Mouse (Mus musculus) embryonic facial prominence, embryonic 12.5 days (tissue): ENCODE data around the gene Zfp445. TPM values are rescaled to one million over a fixed set of nuclear protein-coding genes. Genes with fewer than 3 reads are reported as not detected.
"Not testable (repeated sequence)": the region's sequence is repeated elsewhere in the genome, so short reads cannot be mapped to it uniquely, and the experiment has no call there.

ENCODE experiments used
- ATAC-seq: fragments of 200-750 bp; cut with Nextera tagmentation; 2 replicates; pipeline ENCODE4 v1.8.0; 2017; ENCODE audit not compliant: insufficient number of reproducible peaks, insufficient read depth, low FRiP score, low TSS enrichment
- H3K27ac ChIP-seq: fragments of 300-500 bp; sonication (generic); 2 replicates; pipeline ENCODE4 v1.5.1; 2016; ENCODE audit warnings: mild to moderate bottlenecking
- H3K27me3 ChIP-seq: fragments of 300-500 bp; sonication (generic); 2 replicates; pipeline ENCODE4 v1.6.1; 2016; ENCODE audit warnings: mild to moderate bottlenecking, moderate library complexity
- H3K36me3 ChIP-seq: fragments of 300-500 bp; sonication (generic); 2 replicates; pipeline ENCODE4 v1.6.1; 2016; ENCODE audit warnings: mild to moderate bottlenecking
- H3K4me1 ChIP-seq: fragments of 300-500 bp; sonication (generic); 2 replicates; pipeline ENCODE4 v1.6.1; 2016
- H3K4me2 ChIP-seq: fragments of 300-500 bp; sonication (generic); replicated peaks from 2 replicates; pipeline ENCODE4 v1.6.1; 2016; ENCODE audit warnings: mild to moderate bottlenecking, moderate library complexity
- H3K4me3 ChIP-seq: fragments of 300-500 bp; sonication (generic); 2 replicates; pipeline ENCODE4 v1.5.1; 2016; ENCODE audit warnings: mild to moderate bottlenecking
- H3K9ac ChIP-seq: fragments of 300-500 bp; sonication (generic); 2 replicates; pipeline ENCODE4 v1.6.1; 2016; ENCODE audit warnings: mild to moderate bottlenecking, moderate library complexity
- H3K9me3 ChIP-seq: fragments of 300-500 bp; sonication (generic); 2 replicates; pipeline ENCODE4 v1.6.1; 2016; ENCODE audit warnings: mild to moderate bottlenecking, moderate library complexity
- whole genome bisulfite sequencing: fragments of 180-500 bp; shearing (Covaris S2); methylation state at CpG from one replicate; pipeline ENCODE4 v1.1.7; 2016; 5-methylcytosine and 5-hydroxymethylcytosine counted together
- polyA plus RNA-seq: library from polyadenylated mRNA; unstranded; fragments of >200 nt; fragmentation: Nextera tagmentation; extraction: Ambion mirVana; gene quantifications from 2 replicates; pipeline ENCODE4 v1.2.1, GENCODE M21; 2016

Zfp445 gene
- polyA plus RNA-seq, 1 experiment from 2014 or later: 100 TPM

- Histone ChIP-seq H3K27ac (no peak overlapping the region), H3K9ac (no peak overlapping the region)
- no peak for ATAC-seq
Measured at GRCm38 (mm10) chr9:122860752-122861151, 5.1 kb downstream of the Zfp445 start.

GRCm38 (mm10) chr9:122856716-122857115 is 9.1 kb downstream of the Zfp445 start:
- Histone ChIP-seq H3K27me3 (no peaks in the 10 kb centered on the region), H3K4me3 (no peak overlapping the region), H3K27ac (no peak overlapping the region), H3K4me1 (no peaks in the 10 kb centered on the region), H3K36me3 (peaks cover 91% of the 10 kb centered on the region), H3K4me2 (no peak overlapping the region), H3K9ac (no peak overlapping the region), H3K9me3 (no peaks in the 10 kb centered on the region; the same call in 1 of the 2 replicates)
- ATAC-seq: no peak
- WGBS: 97% methylated on average over 3 of the region's 3 CpGs

More at GRCm38 (mm10) chr9:122860752-122861151, 5.1 kb downstream of the Zfp445 start:
- H3K27me3 ChIP-seq: no peaks in the 10 kb centered on the region
- H3K9me3 ChIP-seq: no peaks in the 10 kb centered on the region; the same call in 1 of the 2 replicates
- H3K36me3 ChIP-seq: peaks cover 63% of the 10 kb centered on the region
- no peak overlapping the region for H3K4me3 ChIP-seq
- peaks cover 15% of the 10 kb centered on the region for H3K4me1 ChIP-seq
- no peak overlapping the region for H3K4me2 ChIP-seq

- no peaks in the 10 kb centered on the region; the same call in 1 of the 2 replicates for H3K9me3 ChIP-seq
- H3K27me3 ChIP-seq: no peaks in the 10 kb centered on the region
- no peak overlapping the region for H3K4me3 ChIP-seq
- H3K36me3 ChIP-seq: peaks cover 91% of the 10 kb centered on the region
- no peak overlapping the region for H3K4me2 ChIP-seq
- ATAC-seq: no peak
- no peaks in the 10 kb centered on the region for H3K4me1 ChIP-seq
- no peak overlapping the region for H3K27ac ChIP-seq
- no peak overlapping the region for H3K9ac ChIP-seq
- WGBS: 92% methylated on average over 4 of the region's 4 CpGs
Measured at GRCm38 (mm10) chr9:122855617-122856016, 10.2 kb downstream of the Zfp445 start.

- not testable (repeated sequence) for ATAC-seq
Measured at GRCm38 (mm10) chr9:122855141-122855540, 10.7 kb downstream of the Zfp445 start.

GRCm38 (mm10) chr9:122854526-122854925 is 11.3 kb downstream of the Zfp445 start:
- Histone ChIP-seq H3K4me2 (no peak overlapping the region), H3K27ac (no peak overlapping the region), H3K9ac (no peak overlapping the region), H3K36me3 (peaks cover 91% of the 10 kb centered on the region), H3K4me3 (no peak overlapping the region), H3K9me3 (no peaks in the 10 kb centered on the region), H3K4me1 (no peaks in the 10 kb centered on the region), H3K27me3 (no peaks in the 10 kb centered on the region)
- WGBS: 95% methylated on average over 7 of the region's 7 CpGs
- no peak for ATAC-seq

More at GRCm38 (mm10) chr9:122855141-122855540, 10.7 kb downstream of the Zfp445 start:
- not testable (repeated sequence) for H3K4me3 ChIP-seq, H3K27ac ChIP-seq, H3K4me1 ChIP-seq, H3K9me3 ChIP-seq, H3K9ac ChIP-seq, H3K27me3 ChIP-seq, H3K4me2 ChIP-seq
- 97% methylated on average over 2 of the region's 7 CpGs for whole genome bisulfite sequencing
- H3K36me3 ChIP-seq: peaks cover 91% of the 10 kb centered on the region

GRCm38 (mm10) chr9:122847811-122848311 is 17.9 kb downstream of the Zfp445 start:
- ATAC-seq, H3K4me3 ChIP-seq, H3K27ac ChIP-seq, H3K9ac ChIP-seq, H3K9me3 ChIP-seq, H3K27me3 ChIP-seq, H3K4me1 ChIP-seq, H3K4me2 ChIP-seq: not testable (repeated sequence)
- H3K36me3 ChIP-seq: peaks cover 43% of the 10 kb centered on the region
- WGBS: 92% methylated on average over 7 of the region's 8 CpGs

GRCm38 (mm10) chr9:122846156-122846555 is 19.6 kb downstream of the Zfp445 start:
- ATAC-seq: no peak
- Histone ChIP-seq H3K27ac (no peak overlapping the region), H3K9me3 (no peaks in the 10 kb centered on the region), H3K4me2 (no peak overlapping the region), H3K36me3 (peaks cover 26% of the 10 kb centered on the region), H3K4me1 (no peaks in the 10 kb centered on the region), H3K27me3 (no peaks in the 10 kb centered on the region), H3K4me3 (no peak overlapping the region), H3K9ac (no peak overlapping the region)

- ATAC-seq: no peak
- WGBS: 83% methylated on average over 3 of the region's 3 CpGs
- no peak overlapping the region for H3K4me3 ChIP-seq
- peaks cover 21% of the 10 kb centered on the region for H3K36me3 ChIP-seq
- no peak overlapping the region for H3K4me2 ChIP-seq
- H3K27me3 ChIP-seq: no peaks in the 10 kb centered on the region
- no peak overlapping the region for H3K27ac ChIP-seq
- no peaks in the 10 kb centered on the region for H3K9me3 ChIP-seq
- H3K4me1 ChIP-seq: no peaks in the 10 kb centered on the region
- no peak overlapping the region for H3K9ac ChIP-seq
Measured at GRCm38 (mm10) chr9:122845621-122846020, 20.2 kb downstream of the Zfp445 start.

GRCm38 (mm10) chr9:122843760-122844159 is 22.0 kb downstream of the Zfp445 start, which contains the start of gene Gm35549:
TSS of gene Gm35549 (minus strand) at chr9:122844035.
- Histone ChIP-seq H3K9me3 (no peaks in the 10 kb centered on the region), H3K4me1 (no peaks in the 10 kb centered on the region), H3K4me3 (no peak within 1 kb of the TSS), H3K4me2 (no peak within 1 kb of the TSS), H3K27ac (no peak within 1 kb of the TSS), H3K9ac (no peak within 1 kb of the TSS), H3K36me3 (peaks cover 4% of the 10 kb centered on the region; the same call in 1 of the 2 replicates), H3K27me3 (no peaks in the 10 kb centered on the region)
- ATAC-seq: no peak
- WGBS: 88% methylated on average over 3 of the region's 3 CpGs

- Histone ChIP-seq H3K4me1 (peaks cover 15% of the 10 kb centered on the region; the same call in 1 of the 2 replicates), H3K36me3 (0 out of 2 replicates have a peak, but pooled peaks cover 5% of the 10 kb centered on the region), H3K4me3 (no peak overlapping the region), H3K4me2 (0 out of 2 replicates have a peak overlapping the region, but pooled peaks have one; percentile 13), H3K27me3 (no peaks in the 10 kb centered on the region), H3K27ac (no peak overlapping the region; the same call in 1 of the 2 replicates), H3K9ac (no peak overlapping the region), H3K9me3 (no peaks in the 10 kb centered on the region)
- 20% methylated on average over 16 of the region's 16 CpGs for WGBS
- peak; percentile 76; the same call in 1 of the 2 replicates for ATAC-seq
Measured at GRCm38 (mm10) chr9:122837680-122838079, 28.1 kb downstream of the Zfp445 start.

GRCm38 (mm10) chr9:122837216-122837615 is 28.6 kb downstream of the Zfp445 start:
- no peaks in the 10 kb centered on the region for H3K9me3 ChIP-seq
- no peak overlapping the region for H3K4me3 ChIP-seq
- no peak overlapping the region for H3K9ac ChIP-seq
- H3K36me3 ChIP-seq: 0 out of 2 replicates have a peak, but pooled peaks cover 5% of the 10 kb centered on the region
- ATAC-seq: 0 out of 2 replicates have a peak, but pooled peaks have one; percentile 8
- H3K4me1 ChIP-seq: peaks cover 15% of the 10 kb centered on the region; the same call in 1 of the 2 replicates
- H3K27ac ChIP-seq: peak overlapping the region; percentile 48; the same call in 1 of the 2 replicates
- 80% methylated on average over 4 of the region's 4 CpGs for WGBS
- no peak overlapping the region for H3K4me2 ChIP-seq
- H3K27me3 ChIP-seq: no peaks in the 10 kb centered on the region

GRCm38 (mm10) chr9:122836790-122837189 is 29.0 kb downstream of the Zfp445 start:
- peaks cover 15% of the 10 kb centered on the region; the same call in 1 of the 2 replicates for H3K4me1 ChIP-seq
- no peak overlapping the region for H3K9ac ChIP-seq
- peak; percentile 71; the same call in 1 of the 2 replicates for ATAC-seq
- H3K4me3 ChIP-seq: no peak overlapping the region
- no peak overlapping the region for H3K4me2 ChIP-seq
- 0 out of 2 replicates have a peak, but pooled peaks cover 5% of the 10 kb centered on the region for H3K36me3 ChIP-seq
- WGBS: 40% methylated on average over 6 of the region's 6 CpGs
- H3K9me3 ChIP-seq: no peaks in the 10 kb centered on the region
- H3K27me3 ChIP-seq: no peaks in the 10 kb centered on the region
- H3K27ac ChIP-seq: peak overlapping the region; percentile 48
